Mouse (Mus musculus): ENCODE results near the gene Dpep2nb.

- TF ChIP-seq CTCF (IDR thresholded peaks at IDR 0.05; ENCODE audit: borderline replicate concordance, insufficient read depth, low read length) (no peak), POLR2A (IDR thresholded peaks at IDR 0.05; ENCODE audit: low read depth, low read length) (no peak)
Observed at GRCm38 (mm10) chr8:106040218-106040617, 34.4 kb upstream of the Dpep2nb start.

All from embryonic fibroblast, embryonic 13.5 days (primary cell).